Mouse (Mus musculus) ovary, adult 2 months (tissue): ENCODE results near the gene Gimap3. TPM values are rescaled to one million over a fixed set of nuclear protein-coding genes. Genes with fewer than 3 reads are reported as not detected.

ENCODE experiments used
- polyA plus RNA-seq: library from polyadenylated mRNA; depleted of rRNA; stranded (reverse); fragments of >200 nt; gene quantifications from 2 replicates; pipeline ENCODE4 v1.2.3, GENCODE M21; 2012; rRNA removed

Gimap3 gene
- polyA plus RNA-seq: 1.3 and 1.7 TPM in 2 replicates

GRCm38 (mm10) chr6:48770696-48771095, at the start of gene Gimap3:
Gene Gimap3, minus strand, starts transcription at chr6:48770851.

DNA sequence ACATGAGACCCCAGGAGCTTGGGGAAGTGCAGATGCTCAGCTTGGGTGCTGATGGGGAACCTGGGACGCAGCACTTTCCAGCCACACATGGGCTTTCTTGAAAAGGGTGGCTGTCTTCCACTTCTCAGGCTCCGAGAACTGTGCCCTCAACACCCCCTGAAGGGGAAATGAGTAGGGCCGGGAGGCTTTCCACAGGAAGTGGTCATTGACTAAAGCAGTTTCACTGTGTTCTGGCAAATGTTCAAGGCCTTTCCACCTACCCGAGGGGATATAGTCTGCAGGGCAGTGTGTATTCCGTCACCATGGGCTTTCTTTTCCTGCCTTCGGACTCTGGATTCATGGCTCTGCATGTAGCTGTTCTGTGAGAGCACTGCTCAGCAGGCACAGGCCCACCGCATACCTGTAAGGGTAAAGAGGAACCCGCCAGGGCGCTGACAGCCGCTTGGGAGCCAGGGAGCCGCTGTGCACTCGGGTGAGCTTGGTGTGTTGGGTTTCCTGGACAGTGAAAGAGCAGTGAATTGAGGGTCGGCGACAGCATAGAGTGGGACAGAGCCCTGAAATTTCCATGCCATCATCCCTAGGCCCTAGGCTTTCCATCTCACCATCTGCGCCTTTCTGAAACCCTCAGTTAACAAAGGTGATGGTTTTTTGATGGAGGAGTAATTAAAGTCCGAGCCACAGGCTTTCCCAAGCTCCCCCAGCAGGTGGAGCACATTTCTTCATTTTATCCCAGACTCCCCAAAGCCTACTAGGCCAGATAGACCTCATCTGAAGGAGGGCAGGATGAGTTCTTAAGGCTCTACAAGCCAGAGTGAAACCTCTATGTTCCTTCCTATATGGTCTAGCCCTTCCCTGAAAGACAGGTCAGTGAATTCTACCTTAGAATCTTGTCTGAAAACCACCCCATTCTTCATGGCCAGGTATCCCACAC, 24.4 kb downstream of the Gimap3 start, which contains the start of gene Gimap5:
Gene Gimap5 (plus strand): TSS at position 239 of the 931 bp plus-strand sequence.

DNA sequence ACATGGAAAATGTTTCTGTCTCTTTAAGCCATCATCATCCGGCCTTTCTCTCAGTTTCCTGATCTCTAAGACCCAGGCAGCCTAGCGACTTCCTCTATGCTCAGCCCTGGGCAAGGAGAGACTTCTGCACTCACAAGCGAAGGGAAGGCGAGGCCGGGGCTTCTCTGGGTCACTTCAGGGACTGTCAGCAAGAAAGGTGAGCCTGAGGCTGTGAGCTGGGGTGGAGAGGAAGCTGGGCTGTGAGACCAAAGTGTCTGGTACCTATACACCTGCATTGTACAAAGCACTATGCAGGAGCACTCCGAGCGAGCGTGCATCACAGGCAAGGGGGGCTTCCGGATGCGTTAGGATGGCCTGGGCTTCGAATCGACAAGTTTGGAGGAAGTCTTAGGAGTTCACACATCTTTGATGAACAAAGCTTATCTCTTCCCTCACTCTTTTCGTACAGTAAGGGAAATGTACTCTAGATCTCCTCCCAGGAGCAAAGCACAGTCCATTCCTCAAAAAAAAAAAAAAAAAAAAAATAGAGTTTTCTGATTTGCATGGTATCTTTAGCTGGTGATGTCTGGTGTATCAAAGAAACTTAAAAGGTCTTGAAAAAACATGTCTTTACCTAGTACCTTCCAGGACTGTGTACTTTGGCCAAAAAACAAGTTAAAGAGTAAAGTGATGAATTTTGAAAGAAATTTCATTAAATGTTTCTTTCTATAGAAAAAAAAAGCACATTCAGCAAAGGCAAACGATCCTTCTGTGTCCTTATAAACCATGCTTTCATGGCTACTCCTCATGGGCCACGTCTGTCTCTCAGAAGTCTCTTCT, 31.5 kb downstream of the Gimap3 start, which contains the start of gene Gimap1:
Gene Gimap1 (plus strand): TSS at position 94 of the 819 bp plus-strand sequence.

DNA sequence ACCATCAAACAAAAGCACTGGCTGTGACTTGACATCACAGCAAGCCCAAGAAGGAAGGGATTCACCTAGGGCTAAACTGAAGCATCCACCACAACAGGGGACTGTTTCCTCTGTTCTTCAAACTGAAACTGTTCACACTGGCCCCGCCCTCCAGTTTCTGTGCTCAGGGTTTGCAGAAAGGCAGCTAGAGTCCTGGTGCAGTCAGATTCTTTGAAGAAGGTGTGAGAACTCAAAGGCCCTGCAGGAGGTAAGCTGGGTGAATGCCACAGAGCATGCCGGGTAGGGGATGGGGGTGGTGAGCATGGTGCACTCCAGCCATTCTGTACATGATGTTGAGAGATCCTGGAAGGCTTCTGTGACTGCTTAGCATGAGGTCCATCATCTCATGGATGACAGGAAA, 52.2 kb downstream of the Gimap3 start, which contains the start of the genes Gm28053 and Gimap7:
Gene Gm28053 (plus strand): TSS at position 153 of the 400 bp plus-strand sequence.
Gene Gimap7 (plus strand): TSS at position 167 of the 400 bp plus-strand sequence.

Other genes starting within 250 kb of the Gimap3 start
- 93.6 and 186 TPM in 2 replicates for gene Atp6v0e2, start 233.2 kb downstream of the Gimap3 start, polyA plus RNA-seq
- gene Lrrc61, start 216.1 kb downstream of the Gimap3 start, polyA plus RNA-seq: 26.5 and 31.4 TPM in 2 replicates
- 217 TPM in 2 replicates for gene Rarres2, start 198.1 kb downstream of the Gimap3 start, polyA plus RNA-seq
- gene Gm45021, start 181.2 kb downstream of the Gimap3 start, polyA plus RNA-seq: not detected in 2 replicates
- gene Repin1, start 177.0 kb downstream of the Gimap3 start, polyA plus RNA-seq: 147 and 149 TPM in 2 replicates
- gene Gm44965, start 176.9 kb downstream of the Gimap3 start, polyA plus RNA-seq: 1.2 TPM in 1 of 2 replicates, not detected in the other
- 14.7 and 16.7 TPM in 2 replicates for gene Zfp775, start 168.8 kb downstream of the Gimap3 start, polyA plus RNA-seq
- 10.9 and 17.7 TPM in 2 replicates for gene AI854703, start 144.1 kb downstream of the Gimap3 start, polyA plus RNA-seq
- gene Gimap8, start 123.6 kb downstream of the Gimap3 start, polyA plus RNA-seq: 1.4 and 1.5 TPM in 2 replicates
- 0.51 and 1.0 TPM in 2 replicates for gene Gimap9, start 94.7 kb downstream of the Gimap3 start, polyA plus RNA-seq
- 2.6 and 6.6 TPM in 2 replicates for gene Gimap4, start 86.3 kb downstream of the Gimap3 start, polyA plus RNA-seq
- 3.9 and 4.3 TPM in 2 replicates for gene Gimap6, start 62.6 kb downstream of the Gimap3 start, polyA plus RNA-seq
- gene Gm28053, start 52.2 kb downstream of the Gimap3 start, polyA plus RNA-seq: 0.30 TPM in 1 of 2 replicates, not detected in the other
- gene Gimap7, start 52.2 kb downstream of the Gimap3 start, polyA plus RNA-seq: 0.16 and 0.21 TPM in 2 replicates
- gene Gimap1, start 31.8 kb downstream of the Gimap3 start, polyA plus RNA-seq: 7.0 and 8.6 TPM in 2 replicates
- 5.8 and 7.7 TPM in 2 replicates for gene Gimap5, start 24.7 kb downstream of the Gimap3 start, polyA plus RNA-seq
- 183 and 196 TPM in 2 replicates for gene Tmem176a, start 70.1 kb upstream of the Gimap3 start, polyA plus RNA-seq
- gene Tmem176b, start 70.6 kb upstream of the Gimap3 start, polyA plus RNA-seq: 431 and 645 TPM in 2 replicates
- 18.4 and 24.9 TPM in 2 replicates for gene Aoc1, start 102.0 kb upstream of the Gimap3 start, polyA plus RNA-seq
- not detected in 2 replicates for gene 1600015I10Rik, start 159.0 kb upstream of the Gimap3 start, polyA plus RNA-seq
- not detected in 2 replicates for gene Doxl2, start 204.1 kb upstream of the Gimap3 start, polyA plus RNA-seq
- not detected in 2 replicates for gene Svs1, start 216.0 kb upstream of the Gimap3 start, polyA plus RNA-seq